Mouse (Mus musculus): ENCODE data around the gene Shisal1.

Gene Shisal1

GRCm38 (mm10) chr15:84446997-84447396, at the start of gene Shisal1:
Gene Shisal1 (minus strand): TSS chr15:84447097.
- no peak for DNase-seq

DNA sequence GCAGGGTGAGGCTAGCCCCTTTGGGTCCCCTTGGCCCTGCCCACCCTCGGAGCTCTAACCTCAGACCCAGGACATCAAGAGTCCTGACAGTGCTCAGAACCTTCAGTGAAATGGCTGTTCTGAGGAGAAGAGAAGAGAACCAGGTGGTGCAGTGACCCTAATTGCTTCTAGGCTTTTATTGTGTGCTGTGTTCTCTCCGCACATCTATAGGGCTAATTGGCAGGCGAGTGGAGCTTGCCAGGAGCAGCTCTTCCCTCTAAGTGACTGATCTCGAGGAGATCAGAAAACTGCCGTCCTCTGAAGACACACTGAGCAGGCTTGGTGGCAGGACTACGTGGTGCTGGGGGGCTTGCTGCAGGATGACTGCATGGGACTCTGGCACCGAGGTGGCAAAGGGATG, 43.6 kb upstream of the Shisal1 start:
- DNase-seq = no peak

- DNase-seq = no peak
These were observed 37.4 kb upstream of the Shisal1 start for GRCm38 (mm10) chr15:84484255-84484654.

- DNase-seq = no peak
These were observed 36.7 kb upstream of the Shisal1 start for GRCm38 (mm10) chr15:84483622-84484021.

DNA sequence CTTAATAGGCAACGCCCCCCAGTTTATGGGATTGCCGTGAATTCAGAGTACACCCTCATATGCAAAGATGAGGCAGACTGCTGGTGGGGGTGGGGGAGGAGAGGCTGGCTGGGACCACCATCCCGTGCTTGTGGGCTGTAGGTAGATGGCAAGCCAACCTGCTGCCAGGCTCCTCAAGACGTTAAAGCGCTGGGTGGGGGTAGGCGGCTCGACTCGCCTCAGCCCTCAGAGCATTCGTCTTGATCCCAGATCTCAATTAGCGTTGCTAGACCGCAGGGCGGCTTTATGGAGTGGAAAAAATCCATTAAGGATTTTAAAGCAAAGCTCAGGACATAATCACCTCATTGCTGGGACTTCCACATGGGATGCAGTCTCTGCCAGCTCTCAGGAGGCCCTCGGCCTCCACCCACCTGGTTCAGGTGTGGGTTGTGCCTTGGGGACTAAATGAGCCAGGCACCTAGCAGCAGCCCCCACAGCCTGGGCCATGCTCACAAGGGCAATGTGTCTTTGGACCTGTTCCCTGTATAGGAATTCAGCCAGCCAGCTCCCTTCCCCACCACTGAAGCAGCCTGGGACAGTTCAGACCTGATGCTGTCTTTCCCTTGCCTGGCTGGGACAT, 34.5 kb upstream of the Shisal1 start:
- no peak for DNase-seq

GRCm38 (mm10) chr15:84469391-84469790, 22.5 kb upstream of the Shisal1 start:
- DNase-seq = no peak

DNA sequence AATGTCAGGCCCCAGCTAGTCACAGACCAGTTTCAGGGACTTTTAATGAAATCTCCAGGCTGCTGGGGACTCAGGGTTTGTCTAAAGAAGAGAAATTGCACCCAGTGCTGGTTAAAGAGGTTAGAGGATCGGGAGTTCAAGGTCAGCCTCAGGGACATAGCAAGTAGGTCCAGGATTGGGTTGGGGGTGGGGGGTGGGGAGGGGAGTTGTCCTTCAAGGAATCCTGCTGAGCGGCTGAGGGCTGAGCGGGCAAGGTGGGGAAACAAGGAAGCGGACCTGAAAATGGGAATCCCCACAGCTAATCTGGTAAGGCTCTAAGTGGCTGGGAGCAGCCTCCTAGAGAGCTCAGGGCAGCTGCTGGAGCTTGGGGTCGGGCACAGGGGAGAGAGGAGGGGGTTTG, 20.9 kb upstream of the Shisal1 start:
- no peak for DNase-seq

GRCm38 (mm10) chr15:84466458-84467267, 19.8 kb upstream of the Shisal1 start:
- DNase-seq = no peak

DNA sequence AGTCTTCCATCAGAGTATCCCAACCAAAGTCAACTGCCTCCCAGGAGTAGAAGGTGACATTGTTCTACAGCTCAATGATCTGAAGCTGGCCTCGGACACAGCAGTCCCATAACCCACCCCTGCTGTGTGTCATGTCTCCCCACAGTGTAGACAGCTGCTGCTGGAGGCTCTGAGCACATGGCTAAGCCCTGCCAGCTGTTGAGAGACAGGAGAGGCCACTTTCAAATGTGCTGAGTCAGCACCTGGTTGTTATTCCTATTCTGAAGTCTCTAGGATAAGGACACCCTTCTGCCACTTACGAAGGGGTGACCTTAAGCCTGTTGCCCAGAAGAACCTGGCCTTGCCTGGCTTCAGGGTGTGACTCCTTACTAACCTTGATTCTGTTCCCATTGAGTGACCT, 14.5 kb upstream of the Shisal1 start:
- no peak for DNase-seq

DNA sequence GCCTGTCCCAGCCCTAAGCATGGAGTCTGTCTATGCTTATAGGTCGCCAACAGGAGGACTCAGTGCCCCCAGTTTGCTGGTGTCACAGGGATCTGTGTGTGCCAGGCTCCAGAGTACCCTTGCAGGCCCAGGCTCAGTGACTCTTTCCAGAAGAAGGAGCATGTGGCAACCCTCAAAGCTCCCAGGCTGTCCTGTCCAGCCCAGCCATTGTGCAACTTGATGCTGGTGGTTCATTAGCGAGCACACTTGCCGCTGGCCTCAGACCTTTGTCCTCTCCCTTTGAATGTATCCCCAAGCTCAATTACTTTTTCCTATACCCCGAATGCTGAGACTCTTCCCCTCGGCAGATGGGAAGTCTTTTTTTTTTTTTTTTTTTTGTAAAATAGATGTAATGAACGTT, 12.1 kb upstream of the Shisal1 start:
- DNase-seq = no peak

DNA sequence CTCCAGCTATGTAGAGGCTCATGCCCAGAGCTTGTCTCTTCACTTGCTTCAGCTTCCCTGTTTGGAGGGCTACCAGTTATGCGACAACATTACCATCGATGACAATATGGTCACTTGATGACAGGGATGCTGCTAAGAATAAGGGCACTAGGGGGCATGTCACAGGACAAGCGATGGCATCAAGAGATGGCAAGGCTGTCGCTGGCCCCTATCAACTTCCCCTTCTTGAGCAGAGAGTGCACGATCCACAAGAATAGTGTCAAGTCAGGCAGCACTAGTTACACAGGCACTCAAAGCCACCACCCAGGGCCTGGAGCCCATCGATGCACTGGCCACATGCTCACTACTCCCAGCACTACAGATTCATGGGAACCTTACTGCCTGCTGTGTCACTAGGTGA, 8.4 kb upstream of the Shisal1 start:
- DNase-seq = no peak

DNA sequence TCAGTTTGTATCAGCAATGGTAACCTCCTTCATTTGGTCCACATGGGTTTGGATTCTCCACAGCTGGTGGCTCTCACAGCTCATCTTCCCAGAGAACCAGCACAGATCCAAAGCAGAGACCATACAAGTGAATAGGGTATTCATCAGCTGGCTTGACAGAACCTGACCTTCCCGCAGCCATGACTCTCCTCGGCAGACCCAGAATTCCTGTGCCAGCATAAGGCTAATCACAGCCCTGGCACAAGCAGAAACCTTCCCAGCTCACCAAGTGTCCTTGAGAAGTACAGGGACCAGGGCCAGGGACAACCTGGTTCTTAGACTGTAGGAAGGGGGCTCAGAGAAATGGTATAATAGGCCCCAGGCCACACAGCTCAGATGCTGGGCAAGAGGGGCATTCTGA, 6.2 kb upstream of the Shisal1 start:
- DNase-seq = no peak

- DNase-seq = peak; percentile 60
These were observed 3.7 kb upstream of the Shisal1 start for GRCm38 (mm10) chr15:84450441-84451183.

DNA sequence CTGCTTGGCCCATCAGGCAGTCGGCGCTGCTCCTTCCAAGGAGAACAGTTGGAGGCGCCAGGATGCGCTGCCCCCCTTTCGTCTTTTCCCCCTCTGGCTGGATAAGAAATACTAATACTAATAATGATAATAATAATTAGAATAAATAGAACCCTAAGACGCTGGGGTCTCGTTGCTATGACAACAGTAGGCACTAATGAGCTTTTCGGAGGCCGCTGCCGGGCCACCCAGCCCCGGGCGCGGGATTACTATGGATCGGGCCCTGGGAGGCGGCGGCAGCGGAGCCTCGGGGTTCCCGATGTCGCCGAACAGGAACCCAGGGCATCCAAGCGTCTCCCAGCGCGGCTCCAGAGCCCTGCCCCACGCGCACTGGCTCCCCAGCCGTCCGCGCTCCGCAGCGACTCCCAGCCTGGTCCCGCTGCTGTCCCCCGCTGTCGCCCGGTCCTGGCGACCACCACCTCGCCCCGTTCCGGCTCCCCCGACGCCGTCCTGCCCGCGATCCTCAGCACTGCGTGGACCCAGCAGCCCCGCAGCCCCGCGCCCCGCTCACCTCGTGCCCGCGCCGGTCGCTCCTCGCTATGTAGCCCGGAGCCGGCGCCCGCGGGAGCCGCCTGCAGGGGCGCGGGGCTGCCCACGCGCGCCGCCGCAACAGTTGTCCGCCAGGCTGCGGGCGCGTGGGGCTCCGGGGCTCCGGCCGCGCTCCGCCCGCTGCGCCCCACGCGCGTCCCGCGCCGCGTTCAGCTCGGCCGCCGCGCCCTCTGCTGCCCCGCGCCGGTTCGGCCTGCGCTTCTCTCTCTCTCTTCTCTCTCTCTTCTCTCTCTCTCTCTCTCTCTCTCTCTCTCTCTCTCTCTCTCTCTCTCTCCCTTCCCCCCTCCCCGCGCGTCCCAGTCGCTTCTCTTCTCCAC, 833 bp downstream of the Shisal1 start:
- no peak for DNase-seq

- DNase-seq = no peak
These were observed 2.7 kb downstream of the Shisal1 start for GRCm38 (mm10) chr15:84444181-84444580.

GRCm38 (mm10) chr15:84443631-84444030, 3.3 kb downstream of the Shisal1 start:
- DNase-seq = no peak

DNA sequence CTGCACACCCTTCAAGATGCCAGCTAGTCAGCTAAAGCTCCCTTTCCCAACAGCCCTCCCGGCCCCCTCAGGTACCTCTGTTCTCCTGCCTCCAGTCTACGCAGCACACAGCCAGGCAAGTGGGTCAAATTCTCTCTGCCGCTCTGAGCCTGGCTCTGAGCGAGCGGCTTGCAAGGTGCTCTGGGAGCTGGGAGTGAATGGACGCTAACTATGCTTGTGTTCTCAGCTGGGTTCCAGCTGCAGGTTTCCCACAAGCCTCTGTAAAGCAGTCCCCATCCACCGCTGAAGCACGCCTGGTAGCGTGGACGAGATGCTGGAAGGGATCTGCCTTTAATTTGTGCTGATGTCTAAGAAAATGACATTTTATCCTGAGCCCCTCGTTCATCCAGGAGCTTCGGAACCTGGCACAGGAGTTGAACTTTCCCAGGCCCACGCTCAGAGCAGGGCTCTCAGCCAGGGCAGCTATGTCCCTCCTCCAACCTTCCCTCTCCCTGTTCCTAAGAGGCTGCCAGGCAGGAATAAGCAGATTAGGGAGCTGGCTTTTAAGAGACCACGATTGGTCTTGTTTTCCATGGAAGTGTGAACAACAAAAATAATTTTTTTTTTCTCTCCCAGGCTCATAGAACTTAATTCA, 5.1 kb downstream of the Shisal1 start:
- no peak for DNase-seq

- DNase-seq = no peak
These were observed 6.1 kb downstream of the Shisal1 start for GRCm38 (mm10) chr15:84440820-84441219.

GRCm38 (mm10) chr15:84433586-84434185, 13.2 kb downstream of the Shisal1 start:
- no peak for DNase-seq

DNA sequence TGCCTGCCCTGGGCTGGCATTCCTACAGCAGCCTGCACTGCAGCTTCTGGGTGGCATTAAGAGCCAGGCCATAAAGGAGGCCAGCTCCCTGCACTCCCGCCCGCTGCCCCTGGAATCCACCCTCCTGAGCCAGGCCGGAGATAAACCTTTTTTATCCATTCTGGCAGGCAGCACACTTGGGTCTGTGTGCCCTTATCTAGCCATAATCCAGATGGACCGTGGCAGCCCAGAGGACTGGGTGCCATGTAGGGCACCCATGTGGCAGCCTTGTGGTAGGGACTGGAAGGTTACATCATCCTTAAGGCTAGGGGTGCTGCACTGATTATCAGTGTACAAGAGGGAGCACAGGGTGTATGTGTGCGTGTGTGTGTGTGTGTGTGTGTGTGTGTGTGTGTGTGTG, 16.4 kb downstream of the Shisal1 start:
- no peak for DNase-seq

DNA sequence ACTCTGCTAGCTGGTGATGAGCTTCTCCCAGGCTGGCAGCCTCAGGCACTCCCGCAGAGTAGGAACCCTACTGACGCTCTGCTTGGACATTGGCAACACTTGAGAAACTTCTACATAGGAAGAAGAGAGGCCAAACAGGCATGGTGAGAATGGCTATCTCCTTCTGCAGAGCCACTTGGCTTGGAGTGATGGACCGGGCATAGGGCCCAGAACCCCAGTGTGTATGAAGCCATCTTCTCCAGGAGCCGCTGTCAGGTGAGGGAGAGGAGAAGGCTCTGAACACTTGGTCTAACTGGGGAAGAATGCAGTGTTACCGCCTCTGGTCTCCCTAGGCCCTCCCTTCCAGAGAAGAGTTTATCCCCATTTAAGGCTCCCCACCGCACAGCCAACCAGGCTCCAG, 19.3 kb downstream of the Shisal1 start:
- DNase-seq = no peak

GRCm38 (mm10) chr15:84425733-84426132, 21.2 kb downstream of the Shisal1 start:
- no peak for DNase-seq
